Mouse (Mus musculus) megakaryocyte, embryonic 14.5 days (primary cell): ENCODE results near the gene Smoc2.

Source experiments
- FLI1 ChIP-seq: IDR thresholded peaks from 2 replicates; pipeline ENCODE4 v1.6.1; 2012; ENCODE audit warnings: low read length, inconsistent platforms, mixed read lengths
- GATA1 ChIP-seq: IDR thresholded peaks from 3 replicates; pipeline ENCODE4 v1.6.1; 2012; ENCODE audit warnings: mixed read lengths, low read length, inconsistent platforms, borderline replicate concordance

DNA sequence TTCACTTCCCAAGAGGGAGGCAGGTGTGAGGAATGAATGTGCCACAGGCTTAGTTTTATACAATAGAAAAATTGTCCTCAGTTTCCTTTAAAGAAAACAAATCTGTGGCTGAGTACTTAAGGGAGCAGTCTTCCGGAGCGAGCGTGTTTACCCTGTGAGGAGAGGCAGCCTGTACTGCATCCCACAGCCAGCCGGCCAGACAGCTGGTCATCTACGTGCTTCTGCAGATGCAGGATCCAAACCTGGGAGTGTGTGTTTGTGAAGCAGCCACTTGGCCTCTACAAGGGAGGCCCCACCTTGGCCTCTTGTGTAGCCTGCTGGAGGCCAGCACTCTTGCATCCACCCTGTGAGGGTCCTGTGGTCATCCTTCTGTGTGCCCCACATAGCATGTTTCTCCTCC, 24.7 kb upstream of the Smoc2 start:
- TF ChIP-seq GATA1 = no peak
- TF ChIP-seq FLI1 = no peak
